In the genomic region with DNA sequence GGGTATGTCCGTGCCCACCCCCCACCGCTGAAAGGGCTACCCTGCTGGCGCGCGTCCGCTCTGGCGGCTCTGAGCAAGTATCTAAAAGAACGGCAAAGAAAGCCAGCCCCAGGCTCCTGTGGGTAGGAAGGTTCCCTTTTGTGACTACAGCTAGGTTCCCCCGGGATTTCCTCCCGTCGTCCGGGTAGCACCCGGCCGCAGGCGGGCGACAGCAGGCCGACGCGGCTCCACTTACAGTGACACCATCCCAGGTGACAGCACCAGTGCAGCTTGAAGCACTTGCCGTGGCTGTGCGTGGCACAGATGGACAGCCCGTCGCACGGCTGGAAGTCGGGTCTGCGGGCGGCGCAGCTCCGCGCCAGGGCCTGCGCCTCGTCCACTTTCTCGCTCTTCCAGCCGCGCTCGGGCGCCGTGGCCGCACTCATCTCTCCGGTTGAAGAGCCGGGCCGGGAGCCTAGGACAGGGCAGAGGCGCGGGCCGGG, we compare ENCODE assay signal across 8 mouse cellular contexts. TPM values are rescaled to one million over a fixed set of nuclear protein-coding genes. Genes with fewer than 3 reads are reported as not detected.
DNase-seq lines count a peak whose midpoint lies in the region; TF ChIP-seq lines count a peak whose summit lies in the region.

No protein-coding gene starts in this region.

- TF ChIP-seq POLR2A in embryonic fibroblast, embryonic 13.5 days (IDR thresholded peaks at IDR 0.05; ENCODE audit: low read depth, low read length), result no peak; the same call in 1 of the 2 replicates

- no peaks in the 10 kb centered on the region for H3K4me1 ChIP-seq in embryonic fibroblast, embryonic 13.5 days (ENCODE audit: control insufficient read depth, insufficient read depth, low read length)

- peak; percentile 60 for DNase-seq in CD4-positive, CD25-positive, alpha-beta regulatory T cell, adult 2 months (ENCODE audit: low read depth, low spot score)
- peak; percentile 57 to 67 for DNase-seq in adrenal gland, postnatal 36 days
- DNase-seq in heart, postnatal 4 days, result peak; percentile 61
- peak; percentile 36 for DNase-seq in left cerebral cortex, adult 11 months (ENCODE audit: low spot score)
- peak; percentile 50 for DNase-seq in lung, postnatal 14 days
- peak; percentile 57 for DNase-seq in right cerebral cortex, adult 18-20 months
- DNase-seq in urinary bladder, postnatal 36 days (ENCODE audit: low spot score in 2 of 2), result peak; percentile 44 to 60

- TF ChIP-seq CTCF in embryonic fibroblast, embryonic 13.5 days (IDR thresholded peaks at IDR 0.05; ENCODE audit: borderline replicate concordance, insufficient read depth, low read length), result no peak

- peak overlapping the region; percentile 22 for H3K27ac ChIP-seq in embryonic fibroblast, embryonic 13.5 days (ENCODE audit: insufficient read depth, low read length)

- H3K4me3 ChIP-seq in embryonic fibroblast, embryonic 13.5 days (ENCODE audit: insufficient read depth, low read length), result peak overlapping the region; percentile 94

RNA-seq across cellular contexts. Expression of a gene that starts 0.4 kb away (rescaled TPM):
- total RNA-seq in adrenal gland, postnatal 36 days (2021), result 10 to 100 TPM; 18.0 to 19.5 TPM
- polyA plus RNA-seq in embryonic fibroblast, embryonic 13.5 days (2011; ENCODE audit: insufficient read length, low read depth, missing spikeins), result 13.9 and 25.3 TPM in 2 replicates
- total RNA-seq in heart, postnatal 4 days (2021), result 10 to 100 TPM; 44.7 to 45.0 TPM

Comparison
In these comparisons a context has a peak if more than half of its experiments do, and no peak if none do; other contexts are left out.
1. Peak in every context shown above with its lines: DNase-seq, H3K4me3 ChIP-seq and H3K27ac ChIP-seq.